Mouse (Mus musculus) myocyte (in vitro differentiated cells): ENCODE measurements around the gene Npl. TPM values are rescaled to one million over a fixed set of nuclear protein-coding genes. Genes with fewer than 3 reads are reported as not detected.

Experiments
- H3K27me3 ChIP-seq: one replicate; pipeline ENCODE4 v1.6.1; 2011; ENCODE audit not compliant: control insufficient read depth, insufficient read depth, insufficient read length
- H3K36me3 ChIP-seq: one replicate; pipeline ENCODE4 v1.6.1; 2011; ENCODE audit not compliant: control insufficient read depth, insufficient read depth
- H3K4me2 ChIP-seq: one replicate; pipeline ENCODE4 v1.6.1; 2011; ENCODE audit warnings: low read depth, control low read depth
- H3K4me3 ChIP-seq: one replicate; pipeline ENCODE4 v1.5.1; 2011; ENCODE audit warnings: mild to moderate bottlenecking, control low read depth, moderate library complexity
- H3K79me2 ChIP-seq: one replicate; pipeline ENCODE4 v1.6.1; 2011; ENCODE audit not compliant: control insufficient read depth, insufficient read depth
- H3ac ChIP-seq: one replicate; pipeline ENCODE4 v1.6.1; 2011; ENCODE audit not compliant: control insufficient read depth, insufficient read length
- CEBPB ChIP-seq: IDR thresholded peaks from 2 replicates; pipeline ENCODE4 v1.6.1; 2011; ENCODE audit warnings: mild to moderate bottlenecking, moderate library complexity; ENCODE audit not compliant: poor library complexity, insufficient read depth, severe bottlenecking
- E2F4 ChIP-seq: IDR thresholded peaks from one replicate; pipeline ENCODE4 v1.6.1; 2011; ENCODE audit warnings: mild to moderate bottlenecking, control low read depth, moderate library complexity; ENCODE audit not compliant: insufficient read depth
- MAX ChIP-seq: IDR thresholded peaks from one replicate; pipeline ENCODE4 v1.6.1; 2011; ENCODE audit warnings: low read depth, mild to moderate bottlenecking, control low read depth
- MYOD1 ChIP-seq, 3 experiments: IDR thresholded peaks; one replicate each; pipeline ENCODE4 v1.6.1; 2011; ENCODE audit warnings: control low read depth in 2 of 3, low read depth in 2 of 3, mild to moderate bottlenecking in 2 of 3, moderate library complexity in 1 of 3; ENCODE audit not compliant: insufficient read length in 2 of 3, control insufficient read depth in 1 of 3
- MYOG ChIP-seq, 3 experiments: IDR thresholded peaks; one replicate each; pipeline ENCODE4 v1.6.1; 2011; ENCODE audit warnings: control low read depth in 2 of 3, low read depth in 2 of 3, mild to moderate bottlenecking in 2 of 3; ENCODE audit not compliant: insufficient read length in 2 of 3, control insufficient read depth in 1 of 3, insufficient read depth in 1 of 3
- POLR2A ChIP-seq: IDR thresholded peaks from one replicate; pipeline ENCODE4 v1.6.1; 2011; ENCODE audit warnings: low read depth, mild to moderate bottlenecking, control low read depth, moderate library complexity; ENCODE audit not compliant: insufficient read length
- POLR2AphosphoS2 ChIP-seq: IDR thresholded peaks from one replicate; pipeline ENCODE4 v1.6.1; 2011; ENCODE audit warnings: low read depth, control low read depth; ENCODE audit not compliant: insufficient read length
- REST ChIP-seq: IDR thresholded peaks from one replicate; pipeline ENCODE4 v1.6.1; 2011; ENCODE audit warnings: mild to moderate bottlenecking, control low read depth, moderate library complexity; ENCODE audit not compliant: insufficient read depth, insufficient read length
- SRF ChIP-seq: IDR thresholded peaks from one replicate; pipeline ENCODE4 v1.6.1; 2011; ENCODE audit warnings: low read depth; ENCODE audit not compliant: control insufficient read depth, insufficient read length
- TCF12 ChIP-seq: IDR thresholded peaks from one replicate; pipeline ENCODE4 v1.6.1; 2011; ENCODE audit warnings: mild to moderate bottlenecking, control low read depth; ENCODE audit not compliant: poor library complexity, insufficient read depth, severe bottlenecking
- TCF3 ChIP-seq: IDR thresholded peaks from one replicate; pipeline ENCODE4 v1.6.1; 2011; ENCODE audit warnings: low read depth, control low read depth; ENCODE audit not compliant: insufficient read length
- USF1 ChIP-seq: IDR thresholded peaks from one replicate; pipeline ENCODE4 v1.6.1; 2011; ENCODE audit warnings: low read depth, mild to moderate bottlenecking, control low read depth, moderate library complexity
- polyA plus RNA-seq: library from polyadenylated mRNA; unstranded; fragments of >200 nt; fragmentation: generic; extraction: Trizol; gene quantifications from one replicate; pipeline ENCODE4 v1.2.1, GENCODE M21; 2012; ENCODE audit warnings: missing spikeins

The Npl gene
- polyA plus RNA-seq, 1 experiment: 0.37 TPM

- Histone ChIP-seq H3K36me3 (no peaks in the 10 kb centered on the region), H3K4me2 (no peak overlapping the region), H3ac (no peak overlapping the region), H3K79me2 (no peaks in the 10 kb centered on the region), H3K4me3 (no peak overlapping the region), H3K27me3 (no peaks in the 10 kb centered on the region)
- no peak for TF ChIP-seq TCF3
- no peak for TF ChIP-seq REST
Measured at GRCm38 (mm10) chr1:153587956-153588355, 38.1 kb upstream of the Npl start.

- TF ChIP-seq MAX (no peak), TCF12 (no peak), E2F4 (no peak), REST (no peak)
- Histone ChIP-seq H3K27me3 (no peaks in the 10 kb centered on the region), H3K4me3 (no peak overlapping the region), H3ac (no peak overlapping the region), H3K36me3 (no peaks in the 10 kb centered on the region), H3K4me2 (no peak overlapping the region), H3K79me2 (no peaks in the 10 kb centered on the region)
Measured at GRCm38 (mm10) chr1:153586826-153587225, 37.0 kb upstream of the Npl start.

GRCm38 (mm10) chr1:153585752-153586151 is 35.9 kb upstream of the Npl start:
- TF ChIP-seq MAX (no peak), CEBPB (0 out of 2 replicates have a peak, but pooled peaks have one; percentile 21), TCF12 (no peak), MYOD1 (IDR thresholded peaks at IDR 0.05; ENCODE audit: control insufficient read depth in 1 of 3, insufficient read length in 2 of 3, low read depth in 2 of 3) (no peak), MYOG (IDR thresholded peaks at IDR 0.05; ENCODE audit: control insufficient read depth in 1 of 3, insufficient read depth in 1 of 3, insufficient read length in 2 of 3, low read depth in 2 of 3) (no peak), USF1 (no peak), REST (no peak), SRF (no peak)
- H3ac ChIP-seq: no peak overlapping the region
- no peaks in the 10 kb centered on the region for H3K36me3 ChIP-seq
- H3K79me2 ChIP-seq: no peaks in the 10 kb centered on the region
- no peaks in the 10 kb centered on the region for H3K27me3 ChIP-seq
- H3K4me3 ChIP-seq: no peak overlapping the region
- H3K4me2 ChIP-seq: no peak overlapping the region

GRCm38 (mm10) chr1:153583189-153583588 is 33.3 kb upstream of the Npl start:
- Histone ChIP-seq H3K27me3 (no peaks in the 10 kb centered on the region), H3K4me2 (no peak overlapping the region), H3K79me2 (no peaks in the 10 kb centered on the region), H3K36me3 (no peaks in the 10 kb centered on the region), H3K4me3 (no peak overlapping the region), H3ac (no peak overlapping the region)
- TF ChIP-seq MYOD1 (IDR thresholded peaks at IDR 0.05; ENCODE audit: control insufficient read depth in 1 of 3, insufficient read length in 2 of 3, low read depth in 2 of 3) (no peak), POLR2A (no peak), SRF (no peak), TCF12 (no peak), MYOG (IDR thresholded peaks at IDR 0.05; ENCODE audit: control insufficient read depth in 1 of 3, insufficient read depth in 1 of 3, insufficient read length in 2 of 3, low read depth in 2 of 3) (no peak), CEBPB (no peak), TCF3 (no peak), MAX (no peak)

- Histone ChIP-seq H3K4me2 (peak overlapping the region; percentile 28), H3K36me3 (no peaks in the 10 kb centered on the region), H3ac (no peak overlapping the region), H3K79me2 (no peaks in the 10 kb centered on the region), H3K4me3 (no peak overlapping the region), H3K27me3 (no peaks in the 10 kb centered on the region)
- TF ChIP-seq MAX (no peak), E2F4 (no peak), REST (no peak), TCF3 (no peak), USF1 (no peak), SRF (no peak), CEBPB (0 out of 2 replicates have a peak, but pooled peaks have one; percentile 1), TCF12 (no peak), MYOD1 (IDR thresholded peaks at IDR 0.05; ENCODE audit: control insufficient read depth in 1 of 3, insufficient read length in 2 of 3, low read depth in 2 of 3) (peak in 1 of 3 experiments; percentile 16), POLR2A (no peak), MYOG (IDR thresholded peaks at IDR 0.05; ENCODE audit: control insufficient read depth in 1 of 3, insufficient read depth in 1 of 3, insufficient read length in 2 of 3, low read depth in 2 of 3) (no peak), POLR2AphosphoS2 (no peak)
Measured at GRCm38 (mm10) chr1:153574730-153575129, 24.9 kb upstream of the Npl start.
